Mouse (Mus musculus): ENCODE measurements around the gene Trp53bp1. TPM values are rescaled to one million over a fixed set of nuclear protein-coding genes. Genes with fewer than 3 reads are reported as not detected.

The Trp53bp1 gene
- 15.2 and 16.1 TPM in 2 replicates for polyA plus RNA-seq (2015; fragmentation: Nextera tagmentation; extraction: Ambion mirVana)

GRCm38 (mm10) chr2:121271236-121271927 lies at the start of gene Trp53bp1:
Gene Trp53bp1, minus strand, starts transcription at chr2:121271407.

GRCm38 (mm10) chr2:121288901-121289729 lies 17.9 kb upstream of the Trp53bp1 start, which contains the start of gene Map1a:
Gene Map1a, plus strand, starts transcription at chr2:121289600.

GRCm38 (mm10) chr2:121170980-121171742 lies 100.0 kb downstream of the Trp53bp1 start, which contains the start of gene Zscan29:
Gene Zscan29, minus strand, starts transcription at chr2:121171125.

GRCm38 (mm10) chr2:121170481-121170971 lies 100.7 kb downstream of the Trp53bp1 start, which contains the start of gene Tubgcp4:
Gene Tubgcp4, plus strand, starts transcription at chr2:121170654.

Other genes starting within 250 kb of the Trp53bp1 start
- 0.23 and 0.99 TPM in 2 replicates for gene Epb42, start 234.3 kb downstream of the Trp53bp1 start, polyA plus RNA-seq (2015; fragmentation: Nextera tagmentation; extraction: Ambion mirVana)
- gene Tgm5, start 185.6 kb downstream of the Trp53bp1 start, polyA plus RNA-seq (2015; fragmentation: Nextera tagmentation; extraction: Ambion mirVana) = 0.13 TPM in 1 of 2 replicates, not detected in the other
- gene Tgm7, start 161.6 kb downstream of the Trp53bp1 start, polyA plus RNA-seq (2015; fragmentation: Nextera tagmentation; extraction: Ambion mirVana) = not detected in 2 replicates
- 8.5 and 10.5 TPM in 2 replicates for gene Adal, start 131.0 kb downstream of the Trp53bp1 start, polyA plus RNA-seq (2015; fragmentation: Nextera tagmentation; extraction: Ambion mirVana)
- gene Lcmt2, start 130.8 kb downstream of the Trp53bp1 start, polyA plus RNA-seq (2015; fragmentation: Nextera tagmentation; extraction: Ambion mirVana) = 11.3 and 12.6 TPM in 2 replicates
- 17.4 and 19.6 TPM in 2 replicates for gene Tubgcp4, start 100.8 kb downstream of the Trp53bp1 start, polyA plus RNA-seq (2015; fragmentation: Nextera tagmentation; extraction: Ambion mirVana)
- gene Zscan29, start 100.3 kb downstream of the Trp53bp1 start, polyA plus RNA-seq (2015; fragmentation: Nextera tagmentation; extraction: Ambion mirVana) = 4.8 TPM in 2 replicates
- gene Map1a, start 18.2 kb upstream of the Trp53bp1 start, polyA plus RNA-seq (2015; fragmentation: Nextera tagmentation; extraction: Ambion mirVana) = 5.1 and 7.2 TPM in 2 replicates
- gene Ppip5k1, start 84.0 kb upstream of the Trp53bp1 start, polyA plus RNA-seq (2015; fragmentation: Nextera tagmentation; extraction: Ambion mirVana) = 8.2 and 8.4 TPM in 2 replicates
- gene Ckmt1, start 86.3 kb upstream of the Trp53bp1 start, polyA plus RNA-seq (2015; fragmentation: Nextera tagmentation; extraction: Ambion mirVana) = 25.7 and 29.6 TPM in 2 replicates
- not detected in 2 replicates for gene Strc, start 115.8 kb upstream of the Trp53bp1 start, polyA plus RNA-seq (2015; fragmentation: Nextera tagmentation; extraction: Ambion mirVana)
- 344 and 398 TPM in 2 replicates for gene Pdia3, start 142.4 kb upstream of the Trp53bp1 start, polyA plus RNA-seq (2015; fragmentation: Nextera tagmentation; extraction: Ambion mirVana)
- gene Catsper2, start 142.4 kb upstream of the Trp53bp1 start, polyA plus RNA-seq (2015; fragmentation: Nextera tagmentation; extraction: Ambion mirVana) = 1.2 and 2.3 TPM in 2 replicates
- 1.7 and 2.0 TPM in 2 replicates for gene Ell3, start 172.9 kb upstream of the Trp53bp1 start, polyA plus RNA-seq (2015; fragmentation: Nextera tagmentation; extraction: Ambion mirVana)
- gene Serf2, start 177.8 kb upstream of the Trp53bp1 start, polyA plus RNA-seq (2015; fragmentation: Nextera tagmentation; extraction: Ambion mirVana) = 369 and 420 TPM in 2 replicates
- 64.0 and 65.0 TPM in 2 replicates for gene Hypk, start 181.9 kb upstream of the Trp53bp1 start, polyA plus RNA-seq (2015; fragmentation: Nextera tagmentation; extraction: Ambion mirVana)
- 0.06 and 0.17 TPM in 2 replicates for gene Serinc4, start 185.4 kb upstream of the Trp53bp1 start, polyA plus RNA-seq (2015; fragmentation: Nextera tagmentation; extraction: Ambion mirVana)
- 26.0 and 30.9 TPM in 2 replicates for gene Mfap1b, start 202.7 kb upstream of the Trp53bp1 start, polyA plus RNA-seq (2015; fragmentation: Nextera tagmentation; extraction: Ambion mirVana)
- 12.4 and 13.6 TPM in 2 replicates for gene Mfap1a, start 235.3 kb upstream of the Trp53bp1 start, polyA plus RNA-seq (2015; fragmentation: Nextera tagmentation; extraction: Ambion mirVana)
- 2.6 and 2.7 TPM in 2 replicates for gene Wdr76, start 235.3 kb upstream of the Trp53bp1 start, polyA plus RNA-seq (2015; fragmentation: Nextera tagmentation; extraction: Ambion mirVana)